Mouse (Mus musculus): ENCODE measurements around the gene Trib3. TPM values are rescaled to one million over a fixed set of nuclear protein-coding genes. Genes with fewer than 3 reads are reported as not detected.
"Not testable (repeated sequence)": the region's sequence is repeated elsewhere in the genome, so short reads cannot be mapped to it uniquely, and the experiment has no call there.

Trib3 gene
- polyA plus RNA-seq, 1 experiment from 2014 or later, result 6.7 TPM

DNA sequence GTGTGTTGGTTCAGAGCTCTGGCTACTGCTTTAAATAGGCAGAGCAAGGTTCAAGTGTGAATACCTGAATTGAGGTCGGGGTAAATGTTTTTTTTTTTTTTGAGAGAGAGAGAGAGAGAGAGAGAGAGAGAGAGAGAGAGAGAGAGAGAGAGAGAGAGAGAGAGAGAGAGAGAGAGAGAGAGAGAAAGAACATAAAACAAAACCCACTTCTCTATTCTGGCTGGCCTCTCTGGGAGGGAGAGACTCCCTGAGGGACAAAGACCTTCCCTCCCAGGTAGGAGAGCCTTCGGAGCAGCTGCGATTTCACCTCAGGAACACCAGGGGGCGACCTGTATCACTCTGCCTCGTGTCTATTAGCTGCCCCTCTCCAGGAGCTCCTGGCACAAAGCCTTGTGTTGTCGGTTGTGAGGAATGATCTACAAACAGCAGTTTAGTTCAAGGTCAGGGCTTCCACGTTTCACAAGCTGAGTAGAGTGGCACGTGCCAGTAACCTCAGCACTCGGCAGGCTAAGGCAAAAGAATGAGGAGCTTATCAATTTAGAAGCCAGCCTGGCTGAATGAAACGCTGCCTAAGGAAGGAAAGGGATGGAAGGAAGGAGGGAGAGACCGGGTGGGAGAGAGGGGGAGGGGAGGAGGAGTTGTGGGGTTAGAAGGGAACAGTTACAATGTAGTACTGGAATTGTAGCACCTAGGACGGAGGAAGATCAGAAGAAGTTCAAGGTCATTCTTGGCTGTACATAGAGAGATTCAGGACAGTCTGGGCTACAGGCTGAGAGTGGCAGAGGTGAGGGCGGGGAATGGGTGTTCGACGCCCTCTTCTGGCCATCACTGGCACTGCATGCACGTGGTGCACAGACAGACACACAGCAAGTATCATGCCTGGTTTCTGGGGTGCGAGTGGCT, 19.7 kb upstream of the Trib3 start:
- Histone ChIP-seq H3K9ac (replicated peaks; ENCODE audit: low read depth) (no peak overlapping the region), H3K27me3 (replicated peaks; ENCODE audit: insufficient read depth, low read length) (no peaks in the 10 kb centered on the region), H3K27ac (ENCODE audit: low read length) (0 out of 2 replicates have a peak overlapping the region, but pooled peaks have one; percentile 38), H3K4me1 (ENCODE audit: insufficient read depth, low read depth, low read length) (no peaks in the 10 kb centered on the region), H3K9me3 (ENCODE audit: low read length) (no peaks in the 10 kb centered on the region), H3K36me3 (ENCODE audit: insufficient read depth, low read length) (no peaks in the 10 kb centered on the region), H3K4me2 (replicated peaks; ENCODE audit: low read depth, low read length) (peak overlapping the region; percentile 33; the same call in 1 of the 2 replicates), H3K4me3 (ENCODE audit: low read depth, low read length) (no peak overlapping the region)
- ATAC-seq (peak; percentile 67), DNase-seq (ENCODE audit: low spot score) (peak; percentile 91)
- TF ChIP-seq EP300 (IDR thresholded peaks at IDR 0.05) (no peak), CTCF (IDR thresholded peaks at IDR 0.05) (peak; percentile 83)
- 7% methylated on average over 17 of the region's 17 CpGs for WGBS

- 88% methylated on average over 8 of the region's 8 CpGs for WGBS
- Histone ChIP-seq H3K36me3 (ENCODE audit: insufficient read depth, low read length) (no peaks in the 10 kb centered on the region), H3K4me2 (replicated peaks; ENCODE audit: low read depth, low read length) (no peak overlapping the region), H3K27ac (ENCODE audit: low read length) (no peak overlapping the region), H3K9me3 (ENCODE audit: low read length) (no peaks in the 10 kb centered on the region), H3K4me3 (ENCODE audit: low read depth, low read length) (no peak overlapping the region), H3K4me1 (ENCODE audit: insufficient read depth, low read depth, low read length) (no peaks in the 10 kb centered on the region), H3K27me3 (replicated peaks; ENCODE audit: insufficient read depth, low read length) (no peaks in the 10 kb centered on the region), H3K9ac (replicated peaks; ENCODE audit: low read depth) (no peak overlapping the region)
- no peak for TF ChIP-seq EP300 (IDR thresholded peaks at IDR 0.05)
- TF ChIP-seq CTCF (IDR thresholded peaks at IDR 0.05), result no peak
- DNase-seq (ENCODE audit: low spot score) (no peak), ATAC-seq (no peak)
Measured at GRCm38 (mm10) chr2:152361193-152361592, 17.4 kb upstream of the Trib3 start.

- no peak for TF ChIP-seq CTCF (IDR thresholded peaks at IDR 0.05)
- TF ChIP-seq EP300 (IDR thresholded peaks at IDR 0.05), result no peak; the same call in 1 of the 2 replicates
- Histone ChIP-seq H3K4me3 (ENCODE audit: low read depth, low read length) (no peak overlapping the region), H3K36me3 (ENCODE audit: insufficient read depth, low read length) (no peaks in the 10 kb centered on the region), H3K4me1 (ENCODE audit: insufficient read depth, low read depth, low read length) (no peaks in the 10 kb centered on the region), H3K9ac (replicated peaks; ENCODE audit: low read depth) (no peak overlapping the region), H3K27ac (ENCODE audit: low read length) (peak overlapping the region; percentile 48), H3K4me2 (replicated peaks; ENCODE audit: low read depth, low read length) (no peak overlapping the region), H3K9me3 (ENCODE audit: low read length) (no peaks in the 10 kb centered on the region), H3K27me3 (replicated peaks; ENCODE audit: insufficient read depth, low read length) (no peaks in the 10 kb centered on the region)
- 9% methylated on average over 7 of the region's 7 CpGs for WGBS
- ATAC-seq (peak; percentile 88), DNase-seq (ENCODE audit: low spot score) (peak; percentile 80)
Measured at GRCm38 (mm10) chr2:152360271-152360775, 16.5 kb upstream of the Trib3 start.

GRCm38 (mm10) chr2:152359616-152360015, 15.8 kb upstream of the Trib3 start:
- ATAC-seq (no peak), DNase-seq (ENCODE audit: low spot score) (peak; percentile 16)
- no peak for TF ChIP-seq CTCF (IDR thresholded peaks at IDR 0.05)
- TF ChIP-seq EP300 (IDR thresholded peaks at IDR 0.05), result no peak
- H3K27me3 ChIP-seq (replicated peaks; ENCODE audit: insufficient read depth, low read length), result no peaks in the 10 kb centered on the region
- 34% methylated on average over 5 of the region's 5 CpGs for WGBS
- no peaks in the 10 kb centered on the region for H3K36me3 ChIP-seq (ENCODE audit: insufficient read depth, low read length)
- H3K27ac ChIP-seq (ENCODE audit: low read length), result peak overlapping the region; percentile 48; the same call in 1 of the 2 replicates
- H3K9ac ChIP-seq (replicated peaks; ENCODE audit: low read depth), result no peak overlapping the region
- no peak overlapping the region for H3K4me2 ChIP-seq (replicated peaks; ENCODE audit: low read depth, low read length)
- H3K4me3 ChIP-seq (ENCODE audit: low read depth, low read length), result no peak overlapping the region
- H3K4me1 ChIP-seq (ENCODE audit: insufficient read depth, low read depth, low read length), result no peaks in the 10 kb centered on the region
- no peaks in the 10 kb centered on the region for H3K9me3 ChIP-seq (ENCODE audit: low read length)

GRCm38 (mm10) chr2:152358977-152359376, 15.1 kb upstream of the Trib3 start:
- not testable (repeated sequence) for H3K4me1 ChIP-seq (ENCODE audit: insufficient read depth, low read depth, low read length); H3K27me3 ChIP-seq (replicated peaks; ENCODE audit: insufficient read depth, low read length); DNase-seq (ENCODE audit: low spot score); H3K9me3 ChIP-seq (ENCODE audit: low read length); H3K4me3 ChIP-seq (ENCODE audit: low read depth, low read length); H3K36me3 ChIP-seq (ENCODE audit: insufficient read depth, low read length); H3K27ac ChIP-seq (ENCODE audit: low read length); H3K4me2 ChIP-seq (replicated peaks; ENCODE audit: low read depth, low read length); ATAC-seq; H3K9ac ChIP-seq (replicated peaks; ENCODE audit: low read depth)
- WGBS, result 76% methylated on average over 5 of the region's 5 CpGs
- peak; percentile 43; the same call in 1 of the 2 replicates for TF ChIP-seq CTCF (IDR thresholded peaks at IDR 0.05)

DNA sequence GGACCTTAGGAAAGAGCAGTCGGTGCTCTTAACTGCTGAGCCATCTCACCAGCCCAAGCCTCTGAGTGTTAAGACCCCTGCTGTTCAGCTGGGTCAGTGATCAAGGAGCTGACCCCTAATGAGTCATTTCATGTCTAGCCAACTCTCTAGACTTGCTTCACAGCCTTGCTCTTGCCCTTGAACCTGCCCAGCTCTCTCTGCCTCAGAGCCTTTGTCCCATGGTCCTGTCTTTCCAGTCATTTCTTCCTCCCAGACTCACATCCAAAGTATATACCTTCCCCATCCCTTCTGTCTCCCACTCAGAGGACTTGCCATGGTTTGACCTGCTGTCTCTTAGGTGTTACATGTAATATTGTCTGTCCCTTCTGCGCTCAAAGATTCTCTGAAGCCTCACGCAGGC, 13.4 kb upstream of the Trib3 start:
- Histone ChIP-seq H3K4me3 (ENCODE audit: low read depth, low read length) (no peak overlapping the region), H3K27me3 (replicated peaks; ENCODE audit: insufficient read depth, low read length) (no peaks in the 10 kb centered on the region), H3K27ac (ENCODE audit: low read length) (no peak overlapping the region), H3K36me3 (ENCODE audit: insufficient read depth, low read length) (no peaks in the 10 kb centered on the region), H3K9ac (replicated peaks; ENCODE audit: low read depth) (no peak overlapping the region), H3K4me1 (ENCODE audit: insufficient read depth, low read depth, low read length) (no peaks in the 10 kb centered on the region), H3K4me2 (replicated peaks; ENCODE audit: low read depth, low read length) (no peak overlapping the region), H3K9me3 (ENCODE audit: low read length) (no peaks in the 10 kb centered on the region)
- 86% methylated on average over 3 of the region's 3 CpGs for WGBS
- ATAC-seq (no peak), DNase-seq (ENCODE audit: low spot score) (no peak)
- TF ChIP-seq EP300 (IDR thresholded peaks at IDR 0.05), result no peak
